Mouse (Mus musculus) embryo, embryonic 10 days (tissue): Measurements from ENCODE around the gene Slc29a2.
A peak's percentile ranks its signal among the peaks of the same experiment; 100 is the strongest.
"Not testable (repeated sequence)": the region's sequence is repeated elsewhere in the genome, so short reads cannot be mapped to it uniquely, and the experiment has no call there.

ENCODE experiments used
- DNase-seq: peaks from one replicate; pipeline ENCODE4 v3.0.0-alpha.2; 2015; ENCODE audit warnings: low spot score

Slc29a2 gene

DNA sequence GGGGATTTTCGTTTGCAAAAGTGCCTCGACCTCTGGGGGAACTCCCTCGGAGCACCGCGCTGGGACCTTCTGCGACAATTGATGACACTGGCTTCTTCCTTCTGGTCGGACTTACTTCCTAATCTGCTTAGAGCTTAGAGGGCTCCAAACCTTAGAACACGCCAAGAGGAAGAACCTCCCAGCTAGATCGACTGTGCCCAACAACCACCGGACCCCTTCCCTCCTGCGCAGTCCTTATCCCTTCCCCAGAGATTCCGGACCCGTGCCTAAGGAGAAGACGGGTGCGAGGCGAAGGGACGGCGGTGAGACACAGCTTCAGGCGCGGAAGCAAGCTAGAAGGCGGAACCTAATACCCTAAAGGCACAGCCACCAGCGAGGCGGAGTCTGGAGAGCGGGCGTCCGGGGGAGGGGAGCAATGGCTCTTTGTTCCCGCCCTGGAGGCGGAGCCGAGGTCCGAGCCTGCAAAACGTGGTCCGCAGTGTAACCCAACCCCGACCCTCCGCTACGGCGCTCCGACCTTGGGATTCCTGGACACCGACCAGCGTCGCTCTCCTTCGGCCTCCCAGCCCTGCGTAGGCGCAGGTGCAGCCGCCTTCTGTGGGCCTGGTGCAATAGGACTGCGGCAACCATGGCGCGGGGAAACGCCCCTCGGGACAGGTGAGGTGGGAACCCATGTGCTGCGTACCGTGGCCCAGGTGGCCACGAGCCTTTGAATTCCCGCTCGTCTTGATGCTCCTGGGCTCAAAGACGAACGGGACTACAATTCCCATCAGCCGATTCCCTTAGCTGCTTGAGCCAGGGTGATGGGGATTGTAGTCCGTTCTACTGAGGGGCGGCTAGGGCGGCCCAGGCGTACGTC, at the start of gene Slc29a2:
Gene Slc29a2 (plus strand): TSS at position 240 of the 859 bp plus-strand sequence.
- peak; percentile 97 for DNase-seq

GRCm38 (mm10) chr19:4981767-4982166, 41.9 kb upstream of the Slc29a2 start:
- peak; percentile 74 for DNase-seq

DNA sequence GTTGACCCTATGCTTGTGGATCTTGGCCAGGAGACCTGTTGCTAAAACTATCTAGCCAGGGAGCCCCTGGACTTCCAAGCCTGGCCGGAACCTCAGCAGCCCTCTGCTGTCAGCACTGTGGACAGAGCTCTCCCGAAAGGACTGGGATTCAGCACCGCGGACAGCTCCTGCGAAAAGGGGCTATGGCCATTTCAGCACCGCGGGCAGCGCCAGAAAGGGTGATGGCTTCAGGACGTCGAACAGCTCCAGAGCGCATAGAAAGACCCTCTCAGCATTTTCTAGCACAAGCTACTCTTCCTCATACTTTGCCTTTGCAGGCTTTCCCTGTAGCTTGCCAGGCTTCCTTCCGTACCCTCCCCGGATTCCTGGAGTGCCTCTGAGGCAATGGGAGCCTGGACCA, 34.6 kb upstream of the Slc29a2 start:
- peak; percentile 96 for DNase-seq

GRCm38 (mm10) chr19:4989434-4990255, 34.0 kb upstream of the Slc29a2 start:
- DNase-seq = no peak

- no peak for DNase-seq
Measured at GRCm38 (mm10) chr19:4990256-4990625, 33.4 kb upstream of the Slc29a2 start, which contains the start of gene Npas4. Gene Npas4 (minus strand): TSS chr19:4990316.

- no peak for DNase-seq
Measured at GRCm38 (mm10) chr19:4990716-4991115, 32.9 kb upstream of the Slc29a2 start.

- peak; percentile 33 for DNase-seq
Measured at GRCm38 (mm10) chr19:4992371-4992770, 31.3 kb upstream of the Slc29a2 start.

- no peak for DNase-seq
Measured at GRCm38 (mm10) chr19:4992904-4993303, 30.8 kb upstream of the Slc29a2 start.

DNA sequence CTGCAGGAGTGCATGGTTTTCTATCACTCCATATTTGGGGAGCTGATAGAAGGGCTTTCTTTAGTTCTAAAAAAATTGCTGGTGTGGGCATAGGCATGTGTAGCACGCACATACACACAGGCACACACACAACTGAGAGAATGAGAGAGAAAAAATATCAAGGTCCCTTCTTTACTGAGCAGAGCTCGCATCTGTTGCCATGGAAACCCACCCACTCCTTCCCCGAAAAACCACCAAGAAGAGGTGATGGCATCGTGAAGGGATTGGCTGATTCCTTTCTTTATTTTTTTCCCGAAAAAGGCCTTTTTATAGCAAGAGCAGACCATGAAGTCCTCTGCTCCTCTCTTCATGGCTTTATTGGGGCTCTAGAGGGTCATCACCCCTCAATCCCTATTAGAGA, 29.6 kb upstream of the Slc29a2 start:
- no peak for DNase-seq

GRCm38 (mm10) chr19:4999445-5000140, 24.1 kb upstream of the Slc29a2 start:
- DNase-seq = no peak

DNA sequence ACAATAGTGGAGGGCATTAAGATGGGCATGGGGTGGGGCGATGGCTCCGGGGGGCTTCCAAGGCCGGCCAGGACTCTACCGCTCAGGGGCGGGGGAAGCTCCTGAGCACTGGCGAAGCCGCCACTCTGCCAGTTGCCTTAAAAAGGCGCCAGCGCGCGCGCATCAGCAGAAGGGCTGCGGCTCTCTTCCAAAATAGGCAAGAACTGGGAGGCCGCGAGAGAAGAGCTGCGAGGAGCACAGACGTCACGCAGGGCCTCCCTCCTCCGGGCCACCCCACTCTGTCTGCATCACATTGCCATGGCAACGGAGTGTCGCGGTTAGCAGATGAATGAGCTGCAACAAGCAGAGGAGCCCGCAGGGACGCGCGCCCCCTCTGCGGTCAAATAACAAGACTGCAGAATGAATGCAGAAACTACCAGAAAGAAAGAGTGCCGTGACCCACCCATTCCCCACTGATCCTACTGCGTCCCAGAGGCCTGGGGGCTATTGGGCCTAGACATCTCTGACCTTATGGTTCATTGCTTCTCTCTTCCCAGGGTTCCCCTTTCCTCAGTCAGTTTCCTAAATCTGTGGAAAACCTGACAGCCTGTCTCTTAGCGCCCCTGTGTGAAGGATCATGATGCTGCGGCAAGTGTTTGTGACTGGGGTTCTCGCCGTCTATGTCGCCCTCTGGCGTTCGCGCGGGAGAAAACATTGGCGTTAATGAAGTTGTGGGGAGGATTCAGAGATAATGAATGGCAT, 21.8 kb upstream of the Slc29a2 start:
- DNase-seq = peak; percentile 93

DNA sequence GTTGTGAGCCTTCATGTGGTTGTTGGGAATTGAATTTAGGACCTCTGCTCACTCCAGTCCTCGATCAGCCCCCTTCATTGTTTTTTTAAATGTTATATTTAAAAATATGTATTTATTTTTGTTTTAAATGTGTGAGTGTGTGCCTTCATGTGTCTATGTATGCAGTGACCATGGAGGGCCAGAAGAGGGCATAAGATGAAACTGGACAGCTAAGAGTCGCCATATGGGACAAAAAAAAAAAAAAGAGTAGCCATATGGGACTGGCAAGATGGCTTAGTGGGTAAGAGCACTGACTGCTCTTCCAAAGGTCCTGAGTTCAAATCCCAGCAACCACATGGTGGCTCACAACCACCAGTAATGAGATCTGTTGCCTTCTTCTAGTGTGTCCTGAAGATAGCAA, 20.0 kb upstream of the Slc29a2 start:
- not testable (repeated sequence) for DNase-seq

GRCm38 (mm10) chr19:5004925-5005324, 18.7 kb upstream of the Slc29a2 start:
- no peak for DNase-seq

DNA sequence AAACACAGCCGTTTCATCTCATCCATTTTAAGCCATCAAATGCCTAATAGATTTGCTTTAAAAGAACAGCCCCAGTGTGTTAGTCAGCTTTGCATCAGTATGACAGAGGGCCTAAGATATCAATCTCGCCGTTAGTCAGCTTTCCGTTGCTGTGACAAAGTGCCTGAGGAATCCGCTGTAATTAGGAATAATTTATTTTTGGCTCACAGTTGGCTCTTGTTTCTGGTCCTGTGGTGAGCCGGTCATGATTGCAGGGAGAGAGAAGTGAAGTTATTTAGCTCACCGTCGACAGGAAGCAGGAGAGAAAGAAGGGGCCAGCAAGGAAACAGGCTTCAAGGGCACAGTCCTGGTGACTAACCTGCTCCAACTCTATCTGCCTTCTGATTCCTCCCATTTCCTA, 10.5 kb upstream of the Slc29a2 start:
- DNase-seq = no peak

- peak; percentile 59 for DNase-seq
Measured at GRCm38 (mm10) chr19:5014961-5015398, 8.7 kb upstream of the Slc29a2 start.

GRCm38 (mm10) chr19:5016221-5016742, 7.4 kb upstream of the Slc29a2 start:
- DNase-seq = peak; percentile 11

- peak; percentile 89 for DNase-seq
Measured at GRCm38 (mm10) chr19:5016782-5017181, 6.9 kb upstream of the Slc29a2 start.

DNA sequence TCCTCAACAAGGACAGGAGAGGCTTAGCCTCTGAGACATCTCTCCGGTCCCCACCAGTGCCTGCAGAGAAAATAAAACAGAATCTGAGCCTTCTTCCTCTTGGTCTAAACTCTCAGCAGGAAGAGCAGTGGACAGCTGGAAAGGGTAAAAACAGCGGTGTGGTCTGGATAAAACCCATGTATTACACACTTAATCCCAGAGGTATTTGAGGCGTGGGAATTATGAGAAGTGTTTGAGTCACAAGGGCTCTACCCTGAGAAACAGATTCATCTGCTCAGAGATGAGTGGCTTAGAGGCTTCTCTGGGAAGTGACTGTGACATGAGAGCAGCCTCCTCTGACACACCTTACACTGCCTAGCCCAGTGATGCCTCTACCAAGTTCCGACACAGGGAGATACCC, 6.0 kb upstream of the Slc29a2 start:
- DNase-seq = no peak

- DNase-seq = no peak
Measured at GRCm38 (mm10) chr19:5018191-5018590, 5.5 kb upstream of the Slc29a2 start.

- DNase-seq = no peak
Measured at GRCm38 (mm10) chr19:5021416-5021815, 2.2 kb upstream of the Slc29a2 start.

DNA sequence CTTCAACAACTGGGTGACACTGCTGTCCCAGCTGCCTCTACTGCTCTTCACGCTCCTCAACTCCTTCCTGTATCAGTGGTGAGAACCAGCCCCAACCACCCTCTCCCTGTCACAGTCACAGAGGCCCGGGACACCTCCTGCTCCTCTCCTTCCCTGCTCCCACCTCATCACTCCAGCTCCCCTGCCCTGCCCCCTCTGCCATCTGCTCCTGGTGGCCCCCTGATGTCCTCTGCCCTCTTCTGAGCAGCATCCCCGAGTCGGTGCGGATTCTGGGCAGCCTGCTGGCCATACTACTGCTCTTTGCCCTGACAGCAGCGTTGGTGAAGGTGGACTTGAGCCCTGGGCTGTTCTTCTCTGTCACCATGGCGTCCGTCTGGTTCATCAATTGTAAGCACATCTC, 2.5 kb downstream of the Slc29a2 start:
- no peak for DNase-seq
